Mouse (Mus musculus) small intestine, adult 2 months (tissue): ENCODE results near the gene Parp9. TPM values are rescaled to one million over a fixed set of nuclear protein-coding genes. Genes with fewer than 3 reads are reported as not detected.

Experiments
- H3K27ac ChIP-seq: fragments of 200-500 bp; 2 replicates; pipeline ENCODE4 v1.5.1; 2012; ENCODE audit warnings: low read depth, low read length, control low read depth, inconsistent platforms; ENCODE audit not compliant: insufficient read depth
- H3K27me3 ChIP-seq: fragments of 200-500 bp; 2 replicates; pipeline ENCODE4 v1.6.1; 2012; ENCODE audit warnings: mild to moderate bottlenecking, moderate library complexity, low read length, inconsistent platforms; ENCODE audit not compliant: control insufficient read depth, insufficient read depth
- H3K36me3 ChIP-seq: fragments of 200-500 bp; 2 replicates; pipeline ENCODE4 v1.6.1; 2012; ENCODE audit warnings: mild to moderate bottlenecking, low read length, control low read depth, inconsistent platforms; ENCODE audit not compliant: control insufficient read depth, insufficient read depth
- H3K4me1 ChIP-seq: fragments of 200-500 bp; 2 replicates; pipeline ENCODE4 v1.6.1; 2012; ENCODE audit warnings: low read length, inconsistent platforms, mixed read lengths; ENCODE audit not compliant: control insufficient read depth, insufficient read depth, insufficient read length
- H3K4me3 ChIP-seq: fragments of 200-500 bp; 2 replicates; pipeline ENCODE4 v1.5.1; 2012; ENCODE audit warnings: low read depth, mild to moderate bottlenecking, control low read depth, inconsistent platforms, low read length, moderate library complexity
- CTCF ChIP-seq: fragments of 200-500 bp; IDR thresholded peaks from 2 replicates; pipeline ENCODE4 v1.5.1; 2012; ENCODE audit warnings: low read depth, mild to moderate bottlenecking, control low read depth, inconsistent platforms, low read length, moderate library complexity, mixed read lengths; ENCODE audit not compliant: insufficient replicate concordance, insufficient read length; ENCODE audit errors: extremely low read depth
- POLR2A ChIP-seq: fragments of 200-500 bp; IDR thresholded peaks from 2 replicates; pipeline ENCODE4 v1.6.1; 2012; ENCODE audit warnings: low read depth, mild to moderate bottlenecking, control low read depth, inconsistent platforms, low read length, moderate library complexity
- WGBS: fragments of 180-500 bp; shearing (Covaris S2); methylation state at CpG from one replicate; pipeline ENCODE4 v1.1.7; 2018; 5-methylcytosine and 5-hydroxymethylcytosine counted together
- polyA plus RNA-seq: library from polyadenylated mRNA; depleted of rRNA; stranded (reverse); fragments of >200 nt; gene quantifications from 2 replicates; pipeline ENCODE4 v1.2.3, GENCODE M21; 2012

Parp9 gene
- polyA plus RNA-seq, 1 experiment: 7.6 TPM

GRCm38 (mm10) chr16:35904121-35904736 lies 34.0 kb upstream of the Parp9 start:
- TF ChIP-seq POLR2A: no peak
- no peak for TF ChIP-seq CTCF
- Histone ChIP-seq H3K27ac (no peak overlapping the region), H3K36me3 (no peaks in the 10 kb centered on the region), H3K4me3 (no peak overlapping the region), H3K4me1 (peaks cover 10% of the 10 kb centered on the region), H3K27me3 (no peaks in the 10 kb centered on the region)
- 79% methylated on average over 4 of the region's 4 CpGs for WGBS

GRCm38 (mm10) chr16:35905355-35905754 lies 32.9 kb upstream of the Parp9 start:
- Histone ChIP-seq H3K27ac (peak overlapping the region; percentile 60; the same call in 1 of the 2 replicates), H3K27me3 (no peaks in the 10 kb centered on the region), H3K4me1 (peaks cover 10% of the 10 kb centered on the region), H3K4me3 (no peak overlapping the region), H3K36me3 (no peaks in the 10 kb centered on the region)
- TF ChIP-seq CTCF (no peak), POLR2A (no peak)
- 76% methylated on average over 3 of the region's 3 CpGs for WGBS

GRCm38 (mm10) chr16:35905819-35906485 lies 32.3 kb upstream of the Parp9 start:
- peaks cover 10% of the 10 kb centered on the region for H3K4me1 ChIP-seq
- no peaks in the 10 kb centered on the region for H3K36me3 ChIP-seq
- no peak overlapping the region for H3K4me3 ChIP-seq
- 29% methylated on average over 6 of the region's 6 CpGs for WGBS
- no peak for TF ChIP-seq CTCF
- TF ChIP-seq POLR2A: no peak
- peak overlapping the region; percentile 60 for H3K27ac ChIP-seq
- H3K27me3 ChIP-seq: no peaks in the 10 kb centered on the region

DNA sequence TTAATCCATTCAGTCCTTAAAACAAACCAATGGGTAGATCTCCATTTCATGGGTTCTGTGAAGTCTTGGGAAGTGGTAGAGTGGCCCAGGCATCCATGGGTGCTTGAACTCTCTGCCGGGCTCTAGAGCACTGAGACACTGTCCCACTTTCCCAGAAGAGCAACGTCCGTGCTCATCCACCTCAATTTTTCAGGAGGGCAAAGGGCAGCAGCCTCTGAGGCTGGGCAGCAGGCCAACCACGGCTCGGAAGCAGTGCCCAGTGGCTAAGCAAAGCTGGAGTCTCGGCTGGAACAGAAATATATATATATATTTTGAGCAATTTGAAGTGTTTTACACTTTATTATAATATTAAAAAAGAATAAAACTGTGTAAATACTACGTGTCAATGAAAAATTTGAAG lies 31.4 kb upstream of the Parp9 start:
- WGBS: 34% methylated on average over 7 of the region's 7 CpGs
- no peak for TF ChIP-seq POLR2A
- TF ChIP-seq CTCF: no peak
- H3K36me3 ChIP-seq: no peaks in the 10 kb centered on the region

DNA sequence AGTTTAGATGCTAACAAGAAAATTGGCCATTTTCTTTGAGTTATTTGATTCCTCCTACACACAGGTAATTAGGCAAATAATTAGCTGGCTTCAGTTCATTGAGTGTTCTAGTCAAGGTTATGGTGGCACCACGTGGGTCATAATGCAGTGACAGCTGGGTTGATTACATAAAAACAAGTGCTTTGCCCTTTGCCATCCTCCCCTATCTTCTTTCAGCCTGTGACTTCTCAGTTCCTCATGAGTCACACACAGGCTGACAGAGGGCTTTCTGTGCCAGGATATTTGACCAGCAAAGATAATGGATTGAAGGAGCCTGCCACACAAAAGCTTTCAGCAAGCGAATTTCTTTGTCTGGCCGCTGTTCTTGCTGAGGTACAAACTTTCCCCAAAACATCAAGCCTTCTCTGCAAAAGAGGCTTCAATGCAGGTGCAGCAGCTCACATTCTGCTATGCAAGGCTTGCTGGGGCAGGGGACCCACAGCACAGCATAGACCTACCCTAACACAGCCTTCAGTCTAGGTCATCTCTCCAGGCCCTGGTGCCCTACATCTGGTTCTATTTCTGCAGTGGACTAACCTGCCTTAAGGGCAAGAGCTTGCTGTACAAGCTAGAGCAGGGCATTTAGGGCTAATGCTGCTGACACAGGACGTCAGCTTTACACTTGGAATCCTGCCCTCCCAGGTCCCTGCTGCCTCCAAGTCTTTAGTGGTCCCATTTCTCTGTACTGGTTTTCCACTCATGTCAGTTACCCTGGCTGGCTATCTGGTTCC lies 30.7 kb upstream of the Parp9 start:
- Histone ChIP-seq H3K36me3 (no peaks in the 10 kb centered on the region), H3K4me1 (peaks cover 13% of the 10 kb centered on the region), H3K4me3 (no peak overlapping the region), H3K27ac (peak overlapping the region; percentile 97), H3K27me3 (no peaks in the 10 kb centered on the region)
- 29% methylated on average over 4 of the region's 4 CpGs for WGBS
- TF ChIP-seq CTCF (no peak), POLR2A (no peak)

More for the DNA sequence above, 31.4 kb upstream of the Parp9 start:
- Histone ChIP-seq H3K4me1 (peaks cover 12% of the 10 kb centered on the region), H3K27ac (peak overlapping the region; percentile 53; the same call in 1 of the 2 replicates), H3K4me3 (no peak overlapping the region), H3K27me3 (no peaks in the 10 kb centered on the region)

DNA sequence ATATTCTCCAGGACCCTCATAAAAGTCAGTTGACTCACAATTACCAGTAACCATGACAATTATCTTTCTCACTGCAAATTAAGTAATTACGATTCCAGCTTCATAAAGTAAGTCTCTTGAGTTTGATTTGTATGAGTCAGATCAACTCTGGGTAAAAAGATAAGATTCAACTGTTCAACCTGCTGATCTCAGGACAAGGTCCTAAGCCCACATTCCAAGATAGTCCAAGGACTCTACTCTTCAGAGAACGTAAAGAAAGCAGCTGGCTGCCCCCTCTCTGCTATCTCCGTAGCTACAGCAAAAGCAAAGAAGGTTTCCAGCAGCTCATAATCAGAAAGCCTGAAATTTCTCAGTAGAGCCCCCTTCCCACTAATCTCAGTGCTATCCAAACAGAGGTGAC lies 26.8 kb upstream of the Parp9 start:
- WGBS: 25% methylated on average over 3 of the region's 3 CpGs
- no peaks in the 10 kb centered on the region for H3K27me3 ChIP-seq
- H3K36me3 ChIP-seq: no peaks in the 10 kb centered on the region
- peaks cover 16% of the 10 kb centered on the region for H3K4me1 ChIP-seq
- peak overlapping the region; percentile 89 for H3K27ac ChIP-seq
- H3K4me3 ChIP-seq: no peak overlapping the region
- TF ChIP-seq POLR2A: no peak
- TF ChIP-seq CTCF: no peak

GRCm38 (mm10) chr16:35913526-35913925 lies 24.7 kb upstream of the Parp9 start:
- WGBS: 84% methylated on average over 1 of the region's 1 CpGs
- Histone ChIP-seq H3K4me3 (no peak overlapping the region), H3K36me3 (no peaks in the 10 kb centered on the region), H3K27ac (peak overlapping the region; percentile 58; the same call in 1 of the 2 replicates), H3K27me3 (no peaks in the 10 kb centered on the region), H3K4me1 (peaks cover 15% of the 10 kb centered on the region; the same call in 1 of the 2 replicates)
- TF ChIP-seq POLR2A (no peak), CTCF (no peak)
